Mouse (Mus musculus) cerebellum, postnatal 25 days (tissue): ENCODE data around the gene Cyp8b1.

Experiments
- DNase-seq, 2 experiments: peaks; one replicate each; pipeline ENCODE4 v3.0.0; 2021; ENCODE audit warnings: mixed read lengths in 2 of 2

Cyp8b1 gene

GRCm38 (mm10) chr9:121890441-121890941 lies 25.6 kb downstream of the Cyp8b1 start:
- peak in 1 of 2 experiments; percentile 33 for DNase-seq

GRCm38 (mm10) chr9:121889927-121890440 lies 26.1 kb downstream of the Cyp8b1 start:
- DNase-seq, result no peak

- DNase-seq, result no peak
These were observed 34.1 kb downstream of the Cyp8b1 start for GRCm38 (mm10) chr9:121882015-121882457.

GRCm38 (mm10) chr9:121881301-121881700 lies 34.8 kb downstream of the Cyp8b1 start:
- no peak for DNase-seq

- DNase-seq, result peak; percentile 39 to 76
These were observed 35.3 kb downstream of the Cyp8b1 start for GRCm38 (mm10) chr9:121880840-121881239.

GRCm38 (mm10) chr9:121877052-121877740 lies 38.9 kb downstream of the Cyp8b1 start:
- DNase-seq, result peak; percentile 62 to 79

- no peak for DNase-seq
These were observed 42.5 kb downstream of the Cyp8b1 start for GRCm38 (mm10) chr9:121873578-121873977.

- no peak for DNase-seq
These were observed 43.9 kb downstream of the Cyp8b1 start for GRCm38 (mm10) chr9:121872062-121872683.

- DNase-seq, result no peak
These were observed 46.1 kb downstream of the Cyp8b1 start for GRCm38 (mm10) chr9:121869973-121870515.

GRCm38 (mm10) chr9:121869432-121869831 lies 46.7 kb downstream of the Cyp8b1 start:
- no peak for DNase-seq

GRCm38 (mm10) chr9:121868236-121868635 lies 47.9 kb downstream of the Cyp8b1 start:
- no peak for DNase-seq

GRCm38 (mm10) chr9:121867632-121868031 lies 48.5 kb downstream of the Cyp8b1 start:
- DNase-seq, result no peak

- no peak for DNase-seq
These were observed 50.6 kb downstream of the Cyp8b1 start for GRCm38 (mm10) chr9:121865425-121866008.

GRCm38 (mm10) chr9:121864837-121865236 lies 51.3 kb downstream of the Cyp8b1 start:
- DNase-seq, result no peak
